Mouse (Mus musculus) testis, adult 2 months (tissue): ENCODE results near the gene Chst7. TPM values are rescaled to one million over a fixed set of nuclear protein-coding genes. Genes with fewer than 3 reads are reported as not detected.

ENCODE experiments used
- H3K27ac ChIP-seq: fragments of 200-500 bp; 2 replicates; pipeline ENCODE4 v1.5.1; 2012; ENCODE audit warnings: low read depth, low read length; ENCODE audit not compliant: control insufficient read depth, insufficient read depth
- H3K27me3 ChIP-seq: fragments of 200-500 bp; 2 replicates; pipeline ENCODE4 v1.6.1; 2012; ENCODE audit warnings: mild to moderate bottlenecking, low read length, moderate library complexity; ENCODE audit not compliant: control insufficient read depth, insufficient read depth
- H3K36me3 ChIP-seq: fragments of 200-500 bp; 2 replicates; pipeline ENCODE4 v1.6.1; 2012; ENCODE audit warnings: mild to moderate bottlenecking, low read length; ENCODE audit not compliant: control insufficient read depth, insufficient read depth
- H3K4me1 ChIP-seq: fragments of 200-500 bp; 2 replicates; pipeline ENCODE4 v1.6.1; 2012; ENCODE audit warnings: low read length; ENCODE audit not compliant: control insufficient read depth, insufficient read depth
- H3K4me3 ChIP-seq: fragments of 200-500 bp; 2 replicates; pipeline ENCODE4 v1.5.1; 2012; ENCODE audit warnings: low read depth, mild to moderate bottlenecking, low read length, moderate library complexity, mixed read lengths; ENCODE audit not compliant: control insufficient read depth
- CTCF ChIP-seq: fragments of 200-500 bp; IDR thresholded peaks from 2 replicates; pipeline ENCODE4 v1.5.1; 2012; ENCODE audit warnings: low read depth, mild to moderate bottlenecking, inconsistent platforms, low read length, moderate library complexity; ENCODE audit not compliant: control insufficient read depth, insufficient read depth, insufficient replicate concordance
- POLR2A ChIP-seq: fragments of 200-500 bp; IDR thresholded peaks from 2 replicates; pipeline ENCODE4 v1.6.1; 2012; ENCODE audit warnings: low read depth, mild to moderate bottlenecking, inconsistent platforms, low read length, moderate library complexity; ENCODE audit not compliant: control insufficient read depth
- polyA plus RNA-seq: library from polyadenylated mRNA; depleted of rRNA; stranded (reverse); fragments of >200 nt; gene quantifications from 2 replicates; pipeline ENCODE4 v1.2.3, GENCODE M21; 2012; rRNA removed

Chst7 gene
- polyA plus RNA-seq, 1 experiment: 0.20 TPM

GRCm38 (mm10) chrX:20070196-20070595 lies 10.8 kb downstream of the Chst7 start:
- no peak overlapping the region for H3K27ac ChIP-seq
- no peaks in the 10 kb centered on the region for H3K27me3 ChIP-seq
- H3K36me3 ChIP-seq: no peaks in the 10 kb centered on the region
- no peaks in the 10 kb centered on the region for H3K4me1 ChIP-seq
- no peak overlapping the region for H3K4me3 ChIP-seq
- no peak for TF ChIP-seq POLR2A
- TF ChIP-seq CTCF: no peak

GRCm38 (mm10) chrX:20117717-20118116 lies 58.4 kb downstream of the Chst7 start:
- TF ChIP-seq CTCF (no peak), POLR2A (no peak)
- Histone ChIP-seq H3K36me3 (no peaks in the 10 kb centered on the region), H3K4me3 (no peak overlapping the region), H3K27me3 (no peaks in the 10 kb centered on the region), H3K27ac (no peak overlapping the region), H3K4me1 (no peaks in the 10 kb centered on the region)

- Histone ChIP-seq H3K36me3 (no peaks in the 10 kb centered on the region), H3K27ac (no peak overlapping the region), H3K27me3 (no peaks in the 10 kb centered on the region), H3K4me1 (no peaks in the 10 kb centered on the region), H3K4me3 (no peak overlapping the region)
- no peak for TF ChIP-seq CTCF
- no peak for TF ChIP-seq POLR2A
Observed at GRCm38 (mm10) chrX:20125481-20125880, 66.1 kb downstream of the Chst7 start.

GRCm38 (mm10) chrX:20128951-20129350 lies 69.6 kb downstream of the Chst7 start:
- Histone ChIP-seq H3K27me3 (no peaks in the 10 kb centered on the region), H3K36me3 (no peaks in the 10 kb centered on the region), H3K27ac (no peak overlapping the region), H3K4me1 (no peaks in the 10 kb centered on the region), H3K4me3 (no peak overlapping the region)
- TF ChIP-seq POLR2A (no peak), CTCF (no peak)

- H3K4me1 ChIP-seq: no peaks in the 10 kb centered on the region
- no peak overlapping the region for H3K27ac ChIP-seq
- no peaks in the 10 kb centered on the region for H3K36me3 ChIP-seq
- H3K27me3 ChIP-seq: no peaks in the 10 kb centered on the region
- TF ChIP-seq POLR2A (no peak), CTCF (no peak)
- no peak overlapping the region for H3K4me3 ChIP-seq
Observed at GRCm38 (mm10) chrX:20129466-20129865, 70.1 kb downstream of the Chst7 start.

Other genes starting within 250 kb of the Chst7 start
- gene Slc9a7, start 232.2 kb downstream of the Chst7 start, polyA plus RNA-seq: 0.29 and 0.52 TPM in 2 replicates